ENCODE assay signal across 18 mouse cellular contexts in the genomic region with DNA sequence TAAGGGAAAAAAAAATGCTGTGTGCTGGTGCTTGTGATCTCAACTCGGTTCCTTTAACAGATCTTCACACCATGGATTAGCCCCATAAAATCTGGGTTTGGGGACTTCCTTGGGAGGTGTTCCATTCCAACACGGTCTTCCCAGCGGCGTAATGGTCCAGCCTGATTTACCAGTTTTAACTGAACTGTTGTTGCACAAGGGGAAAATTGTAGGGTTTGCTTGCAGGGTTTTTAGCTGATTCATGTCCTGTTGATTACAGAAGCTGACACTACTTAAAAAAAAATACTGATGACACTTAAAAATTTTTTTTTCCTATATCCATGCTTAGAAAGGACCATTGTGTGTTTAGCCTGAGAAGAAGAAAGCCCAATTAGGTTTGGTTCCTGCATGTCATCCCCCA. TPM values are rescaled to one million over a fixed set of nuclear protein-coding genes. Genes with fewer than 3 reads are reported as not detected.
A peak's percentile ranks its signal among the peaks of the same experiment; 100 is the strongest.
DNase-seq lines count a peak whose midpoint lies in the region; ATAC-seq and TF ChIP-seq lines count a peak whose summit lies in the region.
"Had no signal": no experiment of that assay in that cellular context is flagged by ENCODE, and none has a peak within 500 bp of the region (broad histone marks: within the 10 kb centered on the region; RNA-seq: fewer than 3 reads in every experiment).

No protein-coding gene starts in this region.

- H3K4me1 ChIP-seq in liver, embryonic 15.5 days (replicated peaks), result peaks cover 13% of the 10 kb centered on the region
- H3K4me1 ChIP-seq in liver, embryonic 12.5 days, result peaks cover 24% of the 10 kb centered on the region

- 0 out of 2 replicates have a peak, but pooled peaks cover under 1% of the 10 kb centered on the region for H3K36me3 ChIP-seq in liver, embryonic 15.5 days (replicated peaks)
- peaks cover under 1% of the 10 kb centered on the region for H3K36me3 ChIP-seq in liver, embryonic 12.5 days
- H3K36me3 ChIP-seq in macrophage (ENCODE audit: inconsistent target), result no peaks in the 10 kb centered on the region

- H3K4me2 ChIP-seq in liver, embryonic 15.5 days, result no peak overlapping the region
- no peak overlapping the region for H3K4me2 ChIP-seq in liver, embryonic 12.5 days
- H3K4me2 ChIP-seq: embryonic facial prominence, embryonic 13.5 days; heart, embryonic 13.5 days; hindbrain, embryonic 14.5 days; kidney, embryonic 15.5 days; midbrain, embryonic 11.5 days had no signal

- peaks cover 31% of the 10 kb centered on the region for H3K79me2 ChIP-seq in macrophage (ENCODE audit: inconsistent target)

- H3K27me3 ChIP-seq in liver, embryonic 15.5 days, result no peaks in the 10 kb centered on the region
- H3K27me3 ChIP-seq in liver, embryonic 12.5 days (replicated peaks), result no peaks in the 10 kb centered on the region
- H3K27me3 ChIP-seq: embryonic facial prominence, embryonic 13.5 days; heart, embryonic 13.5 days; kidney, embryonic 15.5 days had no signal

- no peaks in the 10 kb centered on the region for H3K9me3 ChIP-seq in liver, embryonic 15.5 days (replicated peaks)
- no peaks in the 10 kb centered on the region for H3K9me3 ChIP-seq in liver, embryonic 12.5 days (replicated peaks)
- H3K9me3 ChIP-seq: embryonic facial prominence, embryonic 13.5 days; G1E; heart, embryonic 13.5 days; kidney, embryonic 15.5 days had no signal

- peak overlapping the region; percentile 20; the same call in 1 of the 2 replicates for H3K27ac ChIP-seq in gastrocnemius, adult 2 months
- H3K27ac ChIP-seq in liver, embryonic 15.5 days (replicated peaks), result peak overlapping the region; percentile 29; the same call in 1 of the 2 replicates
- H3K27ac ChIP-seq in liver, embryonic 12.5 days, result no peak overlapping the region
- peak overlapping the region; percentile 89 for H3K27ac ChIP-seq in macrophage
- H3K27ac ChIP-seq: embryonic facial prominence, embryonic 13.5 days; heart, embryonic 13.5 days; hindbrain, embryonic 14.5 days; liver, embryonic 14.5 days had no signal

- 43% methylated on average over 4 of the region's 4 CpGs for WGBS in liver, embryonic 15.5 days (ENCODE audit: insufficient replicate concordance)
- 63% methylated on average over 4 of the region's 4 CpGs for WGBS in liver, embryonic 12.5 days (ENCODE audit: insufficient replicate concordance)
- WGBS in macrophage (ENCODE audit: missing documents), result 17% methylated on average over 4 of the region's 4 CpGs

- no peak for TF ChIP-seq CTCF in gastrocnemius, adult 2 months (IDR thresholded peaks at IDR 0.05)

- H3K4me3 ChIP-seq in gastrocnemius, adult 2 months, result no peak overlapping the region
- H3K4me3 ChIP-seq in liver, embryonic 15.5 days (replicated peaks), result no peak overlapping the region
- H3K4me3 ChIP-seq in liver, embryonic 12.5 days, result no peak overlapping the region
- no peak overlapping the region for H3K4me3 ChIP-seq in macrophage (ENCODE audit: inconsistent target)
- H3K4me3 ChIP-seq: embryonic facial prominence, embryonic 13.5 days; heart, embryonic 13.5 days; kidney, embryonic 15.5 days had no signal

- H3K9ac ChIP-seq in liver, embryonic 15.5 days, result no peak overlapping the region; the same call in 1 of the 2 replicates
- H3K9ac ChIP-seq in liver, embryonic 12.5 days, result no peak overlapping the region
- H3K9ac ChIP-seq: embryonic facial prominence, embryonic 13.5 days; heart, embryonic 13.5 days; hindbrain, embryonic 14.5 days; kidney, embryonic 15.5 days; liver, embryonic 14.5 days had no signal

- DNase-seq in gastrocnemius, adult 2 months, result no peak
- no peak for DNase-seq in gastrocnemius, postnatal 25 days
- DNase-seq in thymus, adult 18-20 months, result no peak
- DNase-seq: heart, postnatal 36 days; lung, postnatal 10 days had no signal

- ATAC-seq in liver, embryonic 15.5 days (ENCODE audit: insufficient read depth), result no peak
- no peak for ATAC-seq in liver, embryonic 12.5 days
- peak; percentile 33 for ATAC-seq in common myeloid progenitor, adult 5-6 weeks (replicated peaks; ENCODE audit: low read depth, poor library complexity, severe bottlenecking)
- ATAC-seq in megakaryocyte-erythroid progenitor cell, adult 5-6 weeks (replicated peaks; ENCODE audit: low FRiP score, low TSS enrichment, poor library complexity, severe bottlenecking), result no peak
- ATAC-seq: forebrain, embryonic 16.5 days had no signal

- intact Hi-C loops in gastrocnemius, adult 2 months (cut with DNase I), result no loop called here

RNA-seq across cellular contexts. Expression of gene Twf1, which starts 1.7 kb away (rescaled TPM):
- total RNA-seq in gastrocnemius, adult 2 months (2021), result 10 to 100 TPM in 1 of 2 experiments, 1 to 10 TPM in 1; 9.5 to 10.0 TPM
- total RNA-seq in gastrocnemius, postnatal 25 days (2021), result 10 to 100 TPM in 1 of 2 experiments, 1 to 10 TPM in 1; 9.6 to 10.5 TPM
- polyA plus RNA-seq in liver, embryonic 15.5 days (2015; fragmentation: Nextera tagmentation; extraction: Ambion mirVana), result 25.5 and 26.0 TPM in 2 replicates
- polyA plus RNA-seq in liver, embryonic 12.5 days (2016; fragmentation: Nextera tagmentation; extraction: Ambion mirVana), result 31.4 and 35.2 TPM in 2 replicates
- 19.4 and 28.8 TPM in 2 replicates for total RNA-seq in common myeloid progenitor, adult 5-6 weeks (2017)
- 100 to 1,000 TPM in 4 of 26 experiments, 10 to 100 TPM in 22; 33.8 to 119 (median 65.8) TPM for total RNA-seq in macrophage (2018; cell fraction: chromatin; rRNA removed)
- total RNA-seq in macrophage (2018; cell fraction: cytosol; rRNA removed), result 100 to 1,000 TPM in 25 of 26 experiments, 10 to 100 TPM in 1; 90.7 to 144 (median 112) TPM
- 100 to 1,000 TPM in 3 of 26 experiments, 10 to 100 TPM in 23; 44.4 to 116 (median 69.3) TPM for total RNA-seq in macrophage (2018; cell fraction: nucleus; rRNA removed)
- polyA plus RNA-seq in macrophage (2018), result 87.3 to 136 TPM (median 113 TPM) in 3 replicates
- 18.4 and 24.8 TPM in 2 replicates for total RNA-seq in megakaryocyte-erythroid progenitor cell, adult 5-6 weeks (2014; fragmentation: Nextera tagmentation)
- 23.7 and 29.5 TPM in 2 replicates for total RNA-seq in megakaryocyte-erythroid progenitor cell, adult 5-6 weeks (2017)

RNA-seq across cellular contexts. Expression of gene Tmem117, which starts 37.7 kb away (rescaled TPM):
- 10 to 100 TPM; 16.9 to 19.2 TPM for total RNA-seq in gastrocnemius, adult 2 months (2021)
- total RNA-seq in gastrocnemius, postnatal 25 days (2021), result 10 to 100 TPM; 18.2 to 22.8 TPM
- 0.18 and 0.30 TPM in 2 replicates for polyA plus RNA-seq in liver, embryonic 15.5 days (2015; fragmentation: Nextera tagmentation; extraction: Ambion mirVana)
- not detected in 2 replicates for polyA plus RNA-seq in liver, embryonic 12.5 days (2016; fragmentation: Nextera tagmentation; extraction: Ambion mirVana)
- total RNA-seq in common myeloid progenitor, adult 5-6 weeks (2017), result not detected in 2 replicates
- total RNA-seq in macrophage (2018; cell fraction: chromatin; rRNA removed), result under 1 TPM in 11 of 26 experiments, not detected in 15; 0.25 to 0.70 (median 0.40) TPM
- under 1 TPM in 10 of 26 experiments, not detected in 16; 0.03 to 0.11 (median 0.07) TPM for total RNA-seq in macrophage (2018; cell fraction: cytosol; rRNA removed)
- total RNA-seq in macrophage (2018; cell fraction: nucleus; rRNA removed), result under 1 TPM in 10 of 26 experiments, not detected in 16; 0.17 to 0.31 (median 0.25) TPM
- polyA plus RNA-seq in macrophage (2018), result 0.11 TPM in 1 of 3 replicates, not detected in the others
- total RNA-seq in megakaryocyte-erythroid progenitor cell, adult 5-6 weeks (2014; fragmentation: Nextera tagmentation), result not detected in 2 replicates
- total RNA-seq in megakaryocyte-erythroid progenitor cell, adult 5-6 weeks (2017), result not detected in 2 replicates
- polyA plus RNA-seq: G1E; liver, embryonic 14.5 days had no signal

RNA-seq across cellular contexts. Expression of gene Irak4, which starts 47.9 kb away (rescaled TPM):
- total RNA-seq in gastrocnemius, adult 2 months (2021), result 1 to 10 TPM; 2.3 to 2.6 TPM
- total RNA-seq in gastrocnemius, postnatal 25 days (2021), result 1 to 10 TPM; 3.0 to 3.8 TPM
- polyA plus RNA-seq in liver, embryonic 15.5 days (2015; fragmentation: Nextera tagmentation; extraction: Ambion mirVana), result 3.6 and 4.2 TPM in 2 replicates
- 4.3 and 4.6 TPM in 2 replicates for polyA plus RNA-seq in liver, embryonic 12.5 days (2016; fragmentation: Nextera tagmentation; extraction: Ambion mirVana)
- total RNA-seq in common myeloid progenitor, adult 5-6 weeks (2017), result 13.1 and 14.1 TPM in 2 replicates
- 10 to 100 TPM in 25 of 26 experiments, 1 to 10 TPM in 1; 9.8 to 52.8 (median 36.1) TPM for total RNA-seq in macrophage (2018; cell fraction: chromatin; rRNA removed)
- 10 to 100 TPM; 22.3 to 43.0 (median 31.8) TPM for total RNA-seq in macrophage (2018; cell fraction: cytosol; rRNA removed)
- total RNA-seq in macrophage (2018; cell fraction: nucleus; rRNA removed), result 10 to 100 TPM; 11.3 to 48.1 (median 29.1) TPM
- polyA plus RNA-seq in macrophage (2018), result 25.8 to 43.3 TPM (median 32.9 TPM) in 3 replicates
- total RNA-seq in megakaryocyte-erythroid progenitor cell, adult 5-6 weeks (2014; fragmentation: Nextera tagmentation), result 4.0 and 5.4 TPM in 2 replicates
- total RNA-seq in megakaryocyte-erythroid progenitor cell, adult 5-6 weeks (2017), result 11.0 and 17.1 TPM in 2 replicates

RNA-seq across cellular contexts. Expression of gene Pus7l, which starts 48.0 kb away (rescaled TPM):
- 1 to 10 TPM; 1.5 TPM for total RNA-seq in gastrocnemius, adult 2 months (2021)
- total RNA-seq in gastrocnemius, postnatal 25 days (2021), result 1 to 10 TPM; 1.1 to 1.5 TPM
- polyA plus RNA-seq in liver, embryonic 15.5 days (2015; fragmentation: Nextera tagmentation; extraction: Ambion mirVana), result 2.3 and 2.6 TPM in 2 replicates
- polyA plus RNA-seq in liver, embryonic 12.5 days (2016; fragmentation: Nextera tagmentation; extraction: Ambion mirVana), result 7.7 and 8.0 TPM in 2 replicates
- total RNA-seq in common myeloid progenitor, adult 5-6 weeks (2017), result 13.0 and 15.3 TPM in 2 replicates
- total RNA-seq in macrophage (2018; cell fraction: chromatin; rRNA removed), result 1 to 10 TPM; 1.3 to 8.9 (median 5.4) TPM
- 1 to 10 TPM in 24 of 26 experiments, under 1 TPM in 2; 0.57 to 3.4 (median 2.2) TPM for total RNA-seq in macrophage (2018; cell fraction: cytosol; rRNA removed)
- 10 to 100 TPM in 2 of 26 experiments, 1 to 10 TPM in 23, under 1 TPM in 1; 0.92 to 10.7 (median 4.9) TPM for total RNA-seq in macrophage (2018; cell fraction: nucleus; rRNA removed)
- polyA plus RNA-seq in macrophage (2018), result 2.7 to 4.6 TPM (median 3.0 TPM) in 3 replicates
- 13.2 TPM in 2 replicates for total RNA-seq in megakaryocyte-erythroid progenitor cell, adult 5-6 weeks (2014; fragmentation: Nextera tagmentation)
- total RNA-seq in megakaryocyte-erythroid progenitor cell, adult 5-6 weeks (2017), result 14.0 and 17.3 TPM in 2 replicates

Comparison
In these comparisons a context has a peak if more than half of its experiments do, and no peak if none do; other contexts are left out.
1. RNA of gene Tmem117, which starts 37.7 kb away (total RNA-seq): 18.2 to 22.8 TPM in gastrocnemius, postnatal 25 days and 16.9 to 19.2 TPM in gastrocnemius, adult 2 months; not detected in common myeloid progenitor, adult 5-6 weeks and not detected in megakaryocyte-erythroid progenitor cell, adult 5-6 weeks; every median in the first group is over 10 times any median in the second.